Mouse (Mus musculus) spleen, postnatal 4 days (tissue): ENCODE data around the gene Ccdc190.

Source experiments
- DNase-seq, 2 experiments: peaks; one replicate each; pipeline ENCODE4 v3.0.0; 2022; ENCODE audit warnings: low spot score in 2 of 2

Gene Ccdc190

DNA sequence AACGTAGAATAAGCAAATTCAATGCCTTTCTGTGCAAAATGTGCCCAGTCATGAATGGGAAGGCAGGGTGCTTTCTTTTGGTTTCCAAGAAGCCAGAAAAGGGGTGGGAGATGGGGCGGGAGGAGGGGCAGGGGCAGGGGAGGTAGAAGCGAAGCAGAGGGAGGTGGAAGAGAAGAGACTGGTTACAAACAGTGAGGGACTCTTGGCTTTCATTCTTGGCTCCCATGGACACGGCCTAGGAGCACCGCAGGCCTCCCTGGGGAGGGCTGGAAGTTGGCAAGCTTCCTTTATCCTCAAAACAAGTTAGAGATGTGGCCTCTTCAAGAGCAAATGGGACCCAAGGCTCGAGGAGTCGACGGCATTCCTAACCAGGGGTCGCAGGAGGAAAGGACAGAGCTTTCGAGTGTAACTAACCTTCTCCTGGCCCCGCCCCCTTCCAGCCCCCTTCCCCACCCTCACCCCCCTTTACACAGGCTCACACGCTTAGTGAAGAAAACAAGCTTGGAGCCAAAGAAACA lies at the start of gene Ccdc190:
TSS of gene Ccdc190 (plus strand) at position 195 of the 518 bp plus-strand sequence.
- no peak for DNase-seq

DNA sequence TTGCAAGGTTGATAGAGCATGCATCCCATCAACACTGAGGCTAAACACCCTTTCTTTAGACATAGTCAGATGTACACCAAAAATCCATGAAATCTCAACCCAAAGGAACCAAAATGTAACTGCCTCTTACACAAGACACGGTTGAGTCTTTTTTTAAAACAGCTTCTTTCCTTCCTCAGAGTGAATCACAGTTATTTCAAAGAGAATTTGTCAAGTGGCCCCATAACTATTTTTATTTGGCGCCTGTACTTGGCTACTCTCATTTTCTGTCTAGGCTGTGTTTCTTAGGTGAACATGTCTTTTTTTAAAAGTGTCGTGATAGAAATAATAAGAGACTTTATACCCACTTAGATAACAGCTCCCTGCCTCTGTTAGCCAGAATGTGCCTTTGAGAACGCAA lies 49.4 kb upstream of the Ccdc190 start:
- DNase-seq, result no peak

- DNase-seq, result no peak
These were observed 48.3 kb upstream of the Ccdc190 start for GRCm38 (mm10) chr1:169880181-169880580.

- DNase-seq, result no peak
These were observed 45.3 kb upstream of the Ccdc190 start for GRCm38 (mm10) chr1:169883081-169883565.

- DNase-seq, result no peak
These were observed 39.2 kb upstream of the Ccdc190 start for GRCm38 (mm10) chr1:169889250-169889649.

DNA sequence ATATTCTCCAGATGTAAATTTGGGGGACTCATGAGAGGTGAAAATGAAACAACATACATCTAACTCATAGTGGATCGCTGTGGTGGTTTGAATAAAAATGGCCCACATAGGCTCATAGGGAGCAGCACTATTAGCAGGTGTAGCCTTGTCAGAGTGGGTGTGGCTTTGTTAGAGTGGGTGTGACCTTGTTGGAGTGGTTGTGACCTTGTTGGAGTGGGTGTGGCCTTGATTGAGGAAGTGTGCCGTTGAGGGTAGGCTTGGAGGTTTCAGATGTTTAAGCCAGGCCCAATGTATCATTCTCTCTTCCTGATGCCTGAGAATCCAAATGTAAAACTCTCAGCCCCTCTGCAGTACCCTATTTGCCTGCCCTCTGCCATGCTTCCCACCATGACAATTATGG lies 34.5 kb upstream of the Ccdc190 start:
- DNase-seq, result no peak

GRCm38 (mm10) chr1:169895686-169896085 lies 32.8 kb upstream of the Ccdc190 start:
- no peak for DNase-seq

DNA sequence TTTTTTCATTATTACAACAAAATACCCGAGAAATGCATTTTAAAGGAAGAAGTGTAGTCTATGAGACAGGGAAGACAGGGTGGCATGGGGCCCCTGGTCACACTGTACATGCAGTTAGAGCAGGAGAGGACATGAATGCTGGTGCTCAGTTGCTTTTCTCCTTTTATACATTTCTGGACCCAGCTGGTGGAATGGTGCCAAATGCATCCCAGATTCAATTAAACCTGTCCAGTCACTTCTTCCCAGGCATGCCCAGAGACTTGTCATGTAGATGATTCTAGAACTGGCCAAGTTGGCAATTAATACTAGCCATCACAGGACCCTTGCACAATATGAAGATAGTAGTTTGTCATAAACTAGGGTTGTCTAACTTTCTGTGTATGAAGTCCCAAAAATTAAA lies 30.5 kb upstream of the Ccdc190 start:
- DNase-seq, result no peak

- peak in 1 of 2 experiments; percentile 7 for DNase-seq
These were observed 29.8 kb upstream of the Ccdc190 start for GRCm38 (mm10) chr1:169898607-169899006.

GRCm38 (mm10) chr1:169900771-169901336 lies 27.6 kb upstream of the Ccdc190 start:
- DNase-seq, result no peak

- DNase-seq, result peak in 1 of 2 experiments; percentile 32
These were observed 19.3 kb upstream of the Ccdc190 start for GRCm38 (mm10) chr1:169909163-169909562.

GRCm38 (mm10) chr1:169909659-169910058 lies 18.8 kb upstream of the Ccdc190 start:
- DNase-seq, result peak in 1 of 2 experiments; percentile 2

DNA sequence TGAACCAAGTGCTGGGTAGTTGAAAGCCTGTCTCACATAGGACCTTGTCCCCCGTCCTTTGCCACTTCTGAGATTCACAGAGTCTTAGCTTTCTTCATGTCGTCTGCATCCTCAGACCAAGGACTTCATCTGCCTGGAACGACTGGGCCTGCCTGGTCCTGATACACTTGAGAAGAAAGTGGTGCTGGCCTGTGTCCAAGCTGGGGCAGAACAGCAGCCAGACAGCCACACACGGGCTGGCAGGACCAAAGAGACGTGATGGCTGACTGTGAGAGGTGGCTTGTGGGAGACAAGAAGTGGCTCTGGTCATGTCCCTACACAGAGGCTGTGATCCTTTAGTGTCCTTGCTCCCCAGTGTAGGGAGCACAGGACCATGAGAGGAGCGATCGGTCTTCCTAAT lies 17.7 kb upstream of the Ccdc190 start:
- DNase-seq, result peak in 1 of 2 experiments; percentile 54

DNA sequence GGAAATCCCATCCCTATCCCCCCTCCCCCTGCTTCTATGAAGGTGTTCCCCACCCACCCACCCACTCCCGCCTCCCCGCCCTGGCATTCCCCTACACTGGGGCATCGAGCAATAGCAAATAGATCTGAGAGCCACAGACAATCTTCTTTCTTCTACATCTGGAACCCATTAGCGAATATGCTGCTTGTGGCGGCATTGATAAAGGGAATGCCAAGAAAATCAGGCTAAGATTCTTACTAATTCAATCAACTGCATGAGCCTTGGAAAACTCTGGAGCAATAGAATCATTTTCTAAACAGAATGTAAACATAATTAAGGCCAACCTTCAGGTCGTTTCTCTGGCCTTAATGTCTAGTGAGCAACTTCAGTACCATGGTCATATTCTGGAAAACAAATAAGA lies 16.9 kb upstream of the Ccdc190 start:
- peak in 1 of 2 experiments; percentile 13 for DNase-seq

GRCm38 (mm10) chr1:169916659-169917058 lies 11.8 kb upstream of the Ccdc190 start:
- no peak for DNase-seq

DNA sequence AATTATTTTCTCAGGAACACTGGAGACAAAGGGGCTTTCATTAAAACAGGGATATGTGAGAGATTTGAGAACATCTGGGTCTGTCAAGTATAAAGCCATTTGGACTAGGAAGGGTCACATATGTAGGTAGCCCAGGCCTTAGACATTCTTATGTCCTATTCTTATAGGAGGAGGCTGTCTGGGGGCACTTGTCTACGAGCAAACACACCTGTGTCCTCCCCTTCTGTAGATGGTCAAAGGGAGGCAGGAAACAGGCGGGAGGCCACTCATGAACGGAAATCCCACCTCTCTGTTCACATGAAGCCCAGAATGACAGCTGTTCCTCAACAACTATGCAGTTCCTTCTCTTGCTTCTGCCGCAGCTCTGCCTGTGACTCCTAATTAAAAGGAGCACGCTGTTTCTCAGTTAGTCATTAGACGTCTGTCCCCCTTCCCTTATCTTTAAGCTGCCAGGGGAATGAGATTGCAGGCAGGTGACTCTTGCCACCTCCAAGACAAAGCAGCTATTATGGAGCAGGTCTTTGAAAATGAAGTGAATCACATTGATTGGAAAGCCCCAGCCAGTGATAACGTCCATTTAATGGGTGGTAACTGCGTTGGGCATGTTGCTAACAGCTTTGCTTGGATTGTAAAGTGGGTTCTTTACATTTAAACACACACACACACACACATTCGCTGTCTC lies 11.2 kb upstream of the Ccdc190 start:
- DNase-seq, result no peak

DNA sequence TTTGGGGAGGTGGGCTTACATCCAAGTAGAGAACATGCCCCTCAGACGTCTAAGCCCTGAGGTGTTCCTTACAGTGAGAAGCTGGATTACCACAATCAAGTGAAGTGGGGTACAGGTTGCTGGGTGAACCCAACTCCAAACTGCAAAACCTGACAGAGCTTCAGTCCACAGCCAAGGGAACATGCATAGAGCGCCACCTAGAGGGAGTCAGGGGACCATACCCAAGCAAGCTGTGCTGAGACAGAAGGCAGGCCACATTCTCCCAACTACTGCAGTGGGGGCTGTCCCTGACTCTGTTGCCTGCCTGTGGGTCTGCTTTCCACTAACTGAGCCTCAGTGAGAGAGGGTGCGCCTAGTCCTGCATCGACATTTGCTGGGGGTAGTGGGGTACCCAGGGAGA lies 10.4 kb upstream of the Ccdc190 start:
- DNase-seq, result peak; percentile 19 to 62

- peak; percentile 40 to 84 for DNase-seq
These were observed 9.2 kb upstream of the Ccdc190 start for GRCm38 (mm10) chr1:169919211-169919610.

- peak in 1 of 2 experiments; percentile 62 for DNase-seq
These were observed 6.7 kb upstream of the Ccdc190 start for GRCm38 (mm10) chr1:169921710-169922211.

DNA sequence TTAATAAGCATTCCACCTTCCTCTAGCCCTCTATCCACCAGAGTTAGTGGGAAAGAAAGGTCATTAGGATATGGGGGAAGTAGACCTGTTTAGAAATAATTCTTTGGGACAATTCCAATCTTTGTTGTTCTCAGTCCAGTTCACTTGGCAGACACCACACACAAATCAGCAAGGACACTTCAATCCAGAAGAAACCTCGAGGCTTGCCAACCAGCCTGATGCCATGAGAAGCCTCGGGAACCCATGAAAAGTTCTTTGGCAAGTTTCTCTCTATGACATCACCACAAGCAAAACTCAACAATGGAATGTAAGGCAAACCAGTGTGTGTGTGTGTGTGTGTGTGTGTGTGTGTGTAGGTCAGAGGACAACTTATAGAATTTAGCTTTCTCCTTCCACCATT lies 3.9 kb upstream of the Ccdc190 start:
- DNase-seq, result no peak

DNA sequence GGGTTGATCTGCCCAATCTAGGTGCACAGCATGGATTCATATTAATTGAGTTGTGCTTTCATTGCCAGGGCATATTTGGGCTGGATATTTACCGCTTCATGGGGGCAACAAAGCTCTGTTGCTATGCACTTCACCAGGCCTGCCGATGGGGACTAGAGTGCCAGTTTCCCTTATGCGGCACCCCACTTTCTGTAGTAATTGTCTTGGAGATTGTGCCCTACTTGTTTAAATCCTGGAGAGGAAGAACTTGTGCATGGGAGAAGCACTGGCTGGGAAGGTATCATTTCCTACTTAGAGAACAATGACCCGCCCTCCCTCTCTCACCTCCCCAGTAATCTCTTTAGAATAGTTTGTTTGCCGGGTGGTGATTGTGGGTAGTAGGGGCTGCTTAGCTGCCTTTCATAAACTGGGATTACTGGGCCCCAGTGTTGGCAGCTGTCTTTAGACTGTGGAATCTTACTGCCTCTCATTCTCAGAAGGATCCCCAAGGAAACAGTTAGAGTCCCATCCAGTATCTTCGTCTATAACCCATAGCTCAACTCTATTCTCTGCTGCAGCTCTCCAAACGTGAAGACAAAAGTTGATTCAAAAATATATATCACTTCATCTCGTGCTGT lies 587 bp upstream of the Ccdc190 start:
- DNase-seq, result no peak

DNA sequence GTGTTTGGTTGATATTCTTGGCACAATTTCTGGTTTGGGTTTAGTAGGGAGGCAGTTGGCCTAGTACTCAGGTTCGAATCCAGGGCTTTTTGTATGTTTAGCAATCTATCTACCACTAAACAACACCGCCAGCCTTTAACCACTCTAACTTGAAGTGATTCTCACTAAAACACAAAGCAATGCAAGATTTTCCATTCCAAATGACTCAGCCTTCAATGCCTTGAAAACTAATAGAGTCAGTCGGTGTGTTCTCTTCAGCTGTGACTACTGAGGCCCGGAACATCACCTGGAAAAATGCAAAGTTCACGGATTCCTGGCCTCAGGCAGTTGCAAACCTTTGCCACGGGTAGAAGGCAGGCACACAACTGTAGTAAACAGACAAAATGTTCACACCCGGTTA lies 3.2 kb downstream of the Ccdc190 start:
- DNase-seq, result no peak
